Mouse (Mus musculus): ENCODE measurements at regions not wholly inside any gene's neighbourhood (a gene's known extent, or its start where the extent isn't known, plus 50 kb on each side); places are given as distances from the start of the nearest gene placed in this dataset.

- no peak for TF ChIP-seq POLR2A (IDR thresholded peaks at IDR 0.05; ENCODE audit: insufficient read length, low read depth)
- no peak for TF ChIP-seq E2F4 (IDR thresholded peaks at IDR 0.05; ENCODE audit: insufficient read depth)
- no peak for TF ChIP-seq CEBPB (IDR thresholded peaks at IDR 0.05; ENCODE audit: insufficient read depth, poor library complexity, severe bottlenecking)
- no peak for TF ChIP-seq SRF (IDR thresholded peaks at IDR 0.05; ENCODE audit: control insufficient read depth, insufficient read length, low read depth)
- no peak for TF ChIP-seq MYOD1 (IDR thresholded peaks at IDR 0.05; ENCODE audit: control insufficient read depth in 1 of 3, insufficient read length in 2 of 3, low read depth in 2 of 3)
Measured at GRCm38 (mm10) chr19:54175766-54176165, 131.8 kb downstream of the Adra2a start.

Measured in myocyte (in vitro differentiated cells).